Mouse (Mus musculus) limb, embryonic 15.5 days (tissue): Measurements from ENCODE around the gene Gga1. TPM values are rescaled to one million over a fixed set of nuclear protein-coding genes. Genes with fewer than 3 reads are reported as not detected.

ENCODE experiments used
- ATAC-seq: fragments of 200-750 bp; cut with Nextera tagmentation; 2 replicates; pipeline ENCODE4 v1.8.0; 2017; ENCODE audit warnings: low read depth, moderate TSS enrichment; ENCODE audit not compliant: insufficient number of reproducible peaks, low FRiP score, low TSS enrichment
- H3K27ac ChIP-seq: fragments of 300-500 bp; sonication (generic); 2 replicates; pipeline ENCODE4 v1.5.1; 2015; ENCODE audit warnings: moderate library complexity, mild to moderate bottlenecking, inconsistent platforms
- H3K27me3 ChIP-seq: fragments of 300-500 bp; sonication (generic); 2 replicates; pipeline ENCODE4 v1.6.1; 2015; ENCODE audit warnings: inconsistent platforms
- H3K36me3 ChIP-seq: fragments of 300-500 bp; sonication (generic); 2 replicates; pipeline ENCODE4 v1.6.1; 2015; ENCODE audit warnings: inconsistent platforms
- H3K4me1 ChIP-seq: fragments of 300-500 bp; sonication (generic); 2 replicates; pipeline ENCODE4 v1.6.1; 2015; ENCODE audit warnings: inconsistent platforms
- H3K4me2 ChIP-seq: fragments of 300-500 bp; sonication (generic); 2 replicates; pipeline ENCODE4 v1.6.1; 2015; ENCODE audit warnings: mild to moderate bottlenecking, inconsistent platforms
- H3K4me3 ChIP-seq: fragments of 300-500 bp; sonication (generic); 2 replicates; pipeline ENCODE4 v1.5.1; 2015; ENCODE audit warnings: mild to moderate bottlenecking, inconsistent platforms
- H3K9ac ChIP-seq: fragments of 300-500 bp; sonication (generic); 2 replicates; pipeline ENCODE4 v1.6.1; 2015; ENCODE audit warnings: inconsistent platforms
- H3K9me3 ChIP-seq: fragments of 300-500 bp; sonication (generic); 2 replicates; pipeline ENCODE4 v1.6.1; 2016; ENCODE audit warnings: inconsistent platforms
- WGBS: fragments of 180-500 bp; shearing (Covaris S2); methylation state at CpG from one replicate; pipeline ENCODE4 v1.1.7; 2015; 5-methylcytosine and 5-hydroxymethylcytosine counted together
- microRNA-seq: library from miRNA; unstranded; fragments of <30 nt; microRNA quantifications from one replicate; pipeline ENCODE4, GENCODE M21; 2016
- polyA plus RNA-seq: library from polyadenylated mRNA; unstranded; fragments of >200 nt; fragmentation: Nextera tagmentation; extraction: Ambion mirVana; gene quantifications from 2 replicates; pipeline ENCODE4 v1.2.1, GENCODE M21; 2015

Gga1 gene
- polyA plus RNA-seq, 1 experiment from 2014 or later = 53.2 TPM

DNA sequence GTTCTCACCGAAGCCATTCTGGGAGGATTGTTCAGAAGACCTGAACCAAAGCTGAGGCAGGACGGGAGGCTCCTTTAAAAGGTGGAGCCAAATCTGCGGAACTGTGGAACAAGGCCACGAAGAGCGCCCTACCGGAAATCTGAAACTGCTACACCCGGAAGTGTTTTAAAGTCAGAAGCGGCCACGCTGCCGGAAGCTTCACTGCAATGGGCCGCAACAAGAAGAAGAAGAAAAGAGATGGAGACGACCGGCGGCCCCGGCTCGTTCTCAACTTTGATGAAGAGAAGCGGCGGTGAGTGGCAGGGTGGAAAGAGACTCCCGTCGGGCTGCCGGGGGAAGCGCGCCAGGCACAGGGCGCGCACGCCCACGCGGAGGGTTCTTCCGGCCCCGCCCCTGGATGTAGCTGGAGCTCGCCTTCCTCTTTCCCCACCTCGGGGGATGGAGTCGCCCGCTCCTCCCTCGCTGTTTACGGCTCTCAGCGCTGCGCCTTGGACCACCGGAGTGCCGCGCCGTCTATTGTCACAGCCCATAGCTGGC, 57.9 kb downstream of the Gga1 start, which contains the start of gene Nol12:
TSS of gene Nol12 (plus strand) at position 150 of the 537 bp plus-strand sequence.
- Histone ChIP-seq H3K9ac (peak within 1 kb of the TSS; percentile 63), H3K4me2 (peak within 1 kb of the TSS; percentile 66), H3K9me3 (no peaks in the 10 kb centered on the region), H3K36me3 (peaks cover 38% of the 10 kb centered on the region), H3K4me1 (peaks cover 33% of the 10 kb centered on the region), H3K27ac (peak within 1 kb of the TSS; percentile 93), H3K4me3 (peak within 1 kb of the TSS; percentile 79), H3K27me3 (no peaks in the 10 kb centered on the region)
- WGBS = under 1% methylated on average over 40 of the region's 42 CpGs
- ATAC-seq = peak; percentile 81

DNA sequence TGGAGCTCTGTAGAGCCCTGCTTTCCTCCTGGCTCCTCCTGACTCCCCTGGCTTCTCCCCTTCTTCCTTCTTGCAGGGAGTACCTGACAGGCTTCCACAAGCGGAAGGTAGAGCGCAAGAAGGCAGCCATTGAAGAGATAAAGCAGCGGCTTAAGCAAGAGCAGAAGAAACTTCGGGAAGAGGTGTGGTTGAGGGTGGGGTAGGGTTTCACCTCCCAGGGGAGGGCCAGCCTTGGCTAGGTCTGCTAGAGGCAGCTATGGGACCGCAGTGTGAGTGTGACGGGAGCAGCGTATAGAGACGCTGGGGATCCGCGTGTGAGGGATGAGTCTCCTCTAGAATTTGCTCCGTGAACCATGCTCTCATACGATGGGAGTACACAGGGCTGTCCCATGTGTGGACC, 59.4 kb downstream of the Gga1 start:
- Histone ChIP-seq H3K27me3 (no peaks in the 10 kb centered on the region), H3K27ac (no peak overlapping the region), H3K9me3 (no peaks in the 10 kb centered on the region), H3K4me1 (peaks cover 23% of the 10 kb centered on the region), H3K4me2 (no peak overlapping the region), H3K36me3 (peaks cover 46% of the 10 kb centered on the region), H3K4me3 (no peak overlapping the region), H3K9ac (no peak overlapping the region)
- ATAC-seq = no peak
- 93% methylated on average over 12 of the region's 12 CpGs for WGBS

DNA sequence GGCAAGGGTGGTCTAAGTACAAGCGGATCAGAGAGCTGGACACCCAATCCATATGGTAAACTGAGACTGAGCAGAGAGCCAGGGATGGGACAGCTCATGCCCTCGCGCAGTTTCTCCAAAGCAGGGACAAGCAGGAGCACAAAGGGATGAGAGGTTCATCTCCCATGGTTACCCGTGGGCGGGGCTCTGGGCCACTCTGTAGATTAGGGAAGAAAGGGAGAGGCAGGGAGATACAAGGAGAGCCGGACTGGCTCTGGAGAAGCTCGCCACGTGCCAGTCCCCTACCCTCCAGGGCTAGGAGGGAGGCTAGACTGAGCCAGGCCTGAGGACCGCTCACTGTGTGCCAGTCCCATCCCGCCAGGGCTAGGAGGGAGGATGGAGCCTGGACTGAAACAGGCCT, 60.3 kb downstream of the Gga1 start:
- H3K9me3 ChIP-seq = no peaks in the 10 kb centered on the region
- peaks cover 54% of the 10 kb centered on the region for H3K36me3 ChIP-seq
- no peak overlapping the region for H3K9ac ChIP-seq
- 91% methylated on average over 10 of the region's 10 CpGs for WGBS
- H3K4me3 ChIP-seq = no peak overlapping the region
- ATAC-seq = no peak
- H3K27ac ChIP-seq = no peak overlapping the region
- H3K27me3 ChIP-seq = no peaks in the 10 kb centered on the region
- H3K4me2 ChIP-seq = no peak overlapping the region
- H3K4me1 ChIP-seq = peaks cover 22% of the 10 kb centered on the region

DNA sequence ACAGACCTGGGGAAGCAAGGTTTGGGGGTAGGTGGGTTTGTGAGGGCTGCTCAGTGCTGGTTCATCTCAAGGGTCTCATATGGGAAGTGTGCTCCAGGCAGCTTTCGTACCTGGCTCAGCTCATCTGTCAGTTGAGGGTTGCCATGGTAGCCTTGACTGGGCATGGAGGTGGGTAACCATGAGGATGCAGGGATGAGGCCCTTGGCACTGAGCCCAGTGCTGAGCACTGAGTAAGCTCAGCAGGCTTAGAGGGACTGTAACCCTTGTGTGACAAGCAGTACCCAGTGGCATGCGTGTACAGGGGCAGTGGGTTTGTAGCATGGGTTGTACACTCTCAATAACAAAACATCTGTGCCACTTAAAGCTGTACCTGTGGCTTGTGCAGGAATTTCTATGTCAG, 61.0 kb downstream of the Gga1 start:
- Histone ChIP-seq H3K4me2 (no peak overlapping the region), H3K4me3 (no peak overlapping the region), H3K9me3 (no peaks in the 10 kb centered on the region), H3K4me1 (peaks cover 28% of the 10 kb centered on the region), H3K9ac (no peak overlapping the region), H3K27ac (no peak overlapping the region), H3K36me3 (peaks cover 54% of the 10 kb centered on the region), H3K27me3 (no peaks in the 10 kb centered on the region)
- no peak for ATAC-seq
- 85% methylated on average over 2 of the region's 2 CpGs for WGBS

DNA sequence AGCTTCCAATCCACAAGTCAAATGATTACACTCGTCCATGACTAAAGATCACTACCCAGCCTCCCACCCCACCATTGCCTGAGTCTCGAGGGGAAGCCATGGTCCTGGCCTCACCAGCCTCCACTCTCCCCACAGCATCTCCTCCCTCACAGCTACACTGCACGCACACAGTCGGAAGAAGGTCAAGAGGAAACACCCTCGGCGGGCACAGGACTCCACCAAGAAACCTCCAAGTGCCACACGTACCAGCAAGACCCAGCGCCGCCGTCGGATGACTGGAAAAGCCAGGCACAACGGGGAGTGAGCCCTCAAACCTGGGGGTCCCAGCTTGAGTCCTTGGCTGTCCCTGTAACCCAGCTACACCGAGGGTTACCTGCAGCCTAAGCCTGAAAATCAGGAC, 63.3 kb downstream of the Gga1 start:
- Histone ChIP-seq H3K4me2 (no peak overlapping the region), H3K9ac (no peak overlapping the region), H3K27ac (no peak overlapping the region), H3K4me1 (peaks cover 24% of the 10 kb centered on the region), H3K9me3 (no peaks in the 10 kb centered on the region), H3K4me3 (no peak overlapping the region), H3K27me3 (no peaks in the 10 kb centered on the region), H3K36me3 (peaks cover 54% of the 10 kb centered on the region)
- 91% methylated on average over 13 of the region's 13 CpGs for WGBS
- ATAC-seq = no peak

DNA sequence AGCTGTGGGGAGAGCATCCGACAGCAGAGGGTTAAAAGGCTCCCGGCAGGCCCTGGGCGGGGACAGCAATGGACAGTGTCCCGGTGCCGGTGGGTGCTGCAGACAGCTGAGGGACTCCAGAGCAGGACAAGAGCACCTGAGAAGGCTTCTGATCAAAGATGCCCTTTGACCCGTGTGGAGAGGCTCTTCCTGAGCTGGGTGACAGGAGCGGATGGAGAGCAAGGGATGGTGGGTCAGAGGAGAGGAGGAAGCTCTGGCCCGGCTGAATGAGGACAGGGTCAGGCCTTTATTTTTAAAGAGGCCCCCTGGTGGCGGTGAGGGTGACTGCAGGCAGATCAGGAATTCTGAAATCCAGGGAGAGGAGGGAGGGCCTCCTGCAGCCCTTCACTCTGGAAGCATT, 65.7 kb downstream of the Gga1 start:
- H3K27me3 ChIP-seq = no peaks in the 10 kb centered on the region
- ATAC-seq = peak; percentile 41
- H3K4me1 ChIP-seq = peaks cover 15% of the 10 kb centered on the region
- peak overlapping the region; percentile 56 for H3K4me2 ChIP-seq
- H3K27ac ChIP-seq = no peak overlapping the region
- H3K4me3 ChIP-seq = peak overlapping the region; percentile 38
- H3K36me3 ChIP-seq = peaks cover 43% of the 10 kb centered on the region
- no peaks in the 10 kb centered on the region for H3K9me3 ChIP-seq
- H3K9ac ChIP-seq = peak overlapping the region; percentile 36
- WGBS = 2% methylated on average over 9 of the region's 9 CpGs

Small RNAs within 50 kb of the gene (microRNA-seq; reads per million reads assigned to microRNA genes)
- not detected for gene Mir6955

Other genes with a start within 250 kb of the Gga1 start
- 0.05 and 0.22 TPM in 2 replicates for gene Elfn2, start 158.4 kb upstream of the Gga1 start, polyA plus RNA-seq
- gene Mfng, start 103.7 kb upstream of the Gga1 start, polyA plus RNA-seq = 15.1 and 16.3 TPM in 2 replicates
- gene Card10, start 74.1 kb upstream of the Gga1 start, polyA plus RNA-seq = 3.4 and 3.8 TPM in 2 replicates
- gene Cdc42ep1, start 34.6 kb upstream of the Gga1 start, polyA plus RNA-seq = 26.5 and 30.0 TPM in 2 replicates
- 0.65 and 0.73 TPM in 2 replicates for gene Lgals2, start 21.7 kb upstream of the Gga1 start, polyA plus RNA-seq
- gene Gm49510, start 22.5 kb downstream of the Gga1 start, polyA plus RNA-seq = 0.50 and 0.65 TPM in 2 replicates
- gene Sh3bp1, start 22.6 kb downstream of the Gga1 start, polyA plus RNA-seq = 55.2 and 61.1 TPM in 2 replicates
- 13.0 and 15.0 TPM in 2 replicates for gene Pdxp, start 36.7 kb downstream of the Gga1 start, polyA plus RNA-seq
- 2,795 and 2,816 TPM in 2 replicates for gene Lgals1, start 49.5 kb downstream of the Gga1 start, polyA plus RNA-seq
- 53.2 and 55.2 TPM in 2 replicates for gene Nol12, start 57.7 kb downstream of the Gga1 start, polyA plus RNA-seq
- 54.8 and 59.2 TPM in 2 replicates for gene Triobp, start 70.5 kb downstream of the Gga1 start, polyA plus RNA-seq
- gene H1f0, start 151.3 kb downstream of the Gga1 start, polyA plus RNA-seq = 487 and 628 TPM in 2 replicates
- 0.13 TPM in 1 of 2 replicates, not detected in the other for gene Galr3, start 164.7 kb downstream of the Gga1 start, polyA plus RNA-seq
- gene Ankrd54, start 185.7 kb downstream of the Gga1 start, polyA plus RNA-seq = 43.9 and 46.6 TPM in 2 replicates
- 203 and 206 TPM in 2 replicates for gene Eif3l, start 198.0 kb downstream of the Gga1 start, polyA plus RNA-seq
- gene Micall1, start 231.7 kb downstream of the Gga1 start, polyA plus RNA-seq = 15.1 and 16.3 TPM in 2 replicates